Mouse (Mus musculus) hindlimb bud, embryonic 11.5 days (tissue): ENCODE measurements around the gene D1Ertd622e.
"Not testable (repeated sequence)": the region's sequence is repeated elsewhere in the genome, so short reads cannot be mapped to it uniquely, and the experiment has no call there.

Experiments
- DNase-seq: peaks from one replicate; pipeline ENCODE4 v3.0.0-alpha.2; 2012; ENCODE audit warnings: low read depth, low spot score; ENCODE audit errors: extremely low spot score

D1Ertd622e gene

DNA sequence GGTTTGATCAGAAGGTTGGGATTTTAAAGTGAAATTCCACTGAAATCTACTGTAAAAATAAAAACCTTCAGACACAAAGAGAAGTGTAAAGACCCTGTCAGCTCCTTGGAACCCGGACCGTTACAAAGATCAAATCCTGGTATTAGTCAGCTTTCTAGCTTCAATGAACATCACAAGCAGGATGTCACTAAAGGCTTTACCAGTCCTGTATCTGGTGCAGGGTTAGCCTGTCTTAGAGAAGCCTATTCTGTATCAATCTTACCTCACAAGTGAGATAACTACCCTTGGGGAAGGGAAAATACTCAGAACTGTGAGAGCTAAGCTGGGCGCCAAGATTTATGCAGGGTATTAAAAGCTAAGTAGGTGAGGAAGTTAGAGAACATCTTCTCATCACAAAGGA is 77.7 kb downstream of the D1Ertd622e start:
- DNase-seq, result no peak

GRCm38 (mm10) chr1:97583085-97583484 is 78.8 kb downstream of the D1Ertd622e start:
- DNase-seq, result no peak

DNA sequence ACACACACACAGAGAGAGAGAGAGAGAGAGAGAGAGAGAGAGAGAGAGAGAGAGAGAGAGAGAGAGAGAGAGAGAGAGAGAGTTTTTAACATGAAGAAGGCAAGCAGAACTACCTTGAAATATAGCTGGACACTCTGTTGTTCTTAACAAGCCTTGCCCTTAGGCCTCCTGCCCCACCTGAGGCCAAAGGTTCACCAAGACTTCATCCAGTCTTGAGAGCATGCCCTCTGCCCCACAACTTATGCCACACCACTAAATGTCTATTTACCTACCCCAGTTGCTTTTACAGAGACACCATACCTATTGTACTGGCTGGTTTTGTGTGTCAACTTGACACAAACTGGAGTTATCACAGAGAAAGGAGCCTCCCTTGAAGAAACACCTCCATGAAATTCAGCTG is 81.2 kb downstream of the D1Ertd622e start:
- not testable (repeated sequence) for DNase-seq

DNA sequence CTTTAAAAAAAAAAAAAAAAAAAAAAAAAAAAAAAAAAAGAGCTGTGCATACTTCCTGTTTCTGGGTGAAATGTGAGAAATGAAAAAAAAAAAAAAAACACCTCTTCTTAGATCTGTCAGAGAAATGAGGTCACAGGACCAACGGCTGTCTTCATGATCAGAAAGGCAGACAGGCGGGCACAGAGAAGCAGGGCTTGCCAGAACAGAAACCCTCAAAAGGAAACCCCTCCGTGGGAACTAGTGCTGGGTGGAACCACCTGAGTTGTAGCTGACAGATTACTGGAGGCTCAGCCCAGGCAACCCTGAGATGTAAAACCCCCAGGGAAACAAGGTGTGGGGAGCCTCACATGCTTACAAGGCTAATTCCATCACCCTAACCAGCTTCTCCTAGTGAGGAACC is 81.6 kb downstream of the D1Ertd622e start:
- no peak for DNase-seq

GRCm38 (mm10) chr1:97578025-97578417 is 83.9 kb downstream of the D1Ertd622e start:
- no peak for DNase-seq

DNA sequence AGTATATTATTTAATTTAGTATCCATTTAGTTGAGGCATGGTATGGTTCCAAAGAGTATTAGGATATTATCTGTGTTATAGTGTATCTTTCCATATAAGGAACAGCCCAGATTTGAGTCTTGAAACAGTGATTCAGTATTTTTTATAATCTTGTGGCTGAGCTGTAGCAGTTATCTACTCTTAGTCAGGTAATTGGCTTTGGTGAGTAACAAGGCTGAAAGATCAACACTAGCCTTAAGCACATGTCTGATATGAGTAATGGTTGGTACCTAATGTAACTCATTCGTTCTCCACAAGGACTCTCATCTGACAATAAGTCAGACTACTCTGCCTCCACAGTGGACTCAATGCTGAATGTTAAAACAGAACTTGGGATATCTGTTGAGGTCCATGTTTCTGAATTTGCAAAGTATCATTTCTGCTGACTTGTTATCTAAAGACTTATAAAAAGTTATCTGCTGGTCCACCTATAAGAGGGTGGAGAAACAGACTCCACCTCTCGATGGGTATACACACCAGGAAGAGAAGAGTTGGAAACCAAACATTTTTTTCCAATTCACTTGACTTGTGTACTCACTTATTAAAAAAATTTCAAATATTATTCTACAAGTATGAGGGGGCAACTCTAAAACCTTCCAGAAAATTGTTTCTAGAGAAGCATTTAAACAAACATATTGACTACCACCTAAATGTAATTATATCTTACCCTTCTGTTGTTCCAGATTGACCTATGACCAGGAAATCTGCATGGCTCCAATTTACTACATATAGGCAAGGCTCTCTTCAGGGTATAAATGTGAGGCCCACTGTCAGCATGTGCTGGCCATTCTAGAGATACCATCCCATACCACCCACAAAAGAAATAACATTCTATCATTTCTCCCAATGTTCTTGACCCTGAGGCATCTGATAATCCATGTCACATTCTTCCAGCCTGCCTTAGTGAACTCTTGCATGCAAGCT is 84.5 kb downstream of the D1Ertd622e start:
- DNase-seq, result no peak

DNA sequence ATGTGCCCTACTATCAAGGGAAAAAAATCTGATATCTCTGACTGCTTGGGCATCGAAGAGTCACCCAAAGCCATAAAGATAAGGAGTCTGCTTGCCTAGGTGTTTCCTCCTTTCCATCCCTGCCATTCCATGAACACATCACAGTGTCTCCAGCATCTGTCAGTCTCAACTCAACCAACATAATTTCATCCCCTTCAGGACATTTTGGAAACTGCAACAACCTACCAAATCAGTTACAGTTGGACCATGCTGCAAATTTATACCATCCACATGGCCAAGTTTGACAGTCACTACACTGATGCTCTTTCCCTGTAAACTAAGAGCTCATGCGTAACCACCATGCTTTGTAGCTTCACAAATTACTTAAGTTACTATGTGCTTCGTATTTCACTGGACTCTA is 85.3 kb downstream of the D1Ertd622e start:
- DNase-seq, result no peak

DNA sequence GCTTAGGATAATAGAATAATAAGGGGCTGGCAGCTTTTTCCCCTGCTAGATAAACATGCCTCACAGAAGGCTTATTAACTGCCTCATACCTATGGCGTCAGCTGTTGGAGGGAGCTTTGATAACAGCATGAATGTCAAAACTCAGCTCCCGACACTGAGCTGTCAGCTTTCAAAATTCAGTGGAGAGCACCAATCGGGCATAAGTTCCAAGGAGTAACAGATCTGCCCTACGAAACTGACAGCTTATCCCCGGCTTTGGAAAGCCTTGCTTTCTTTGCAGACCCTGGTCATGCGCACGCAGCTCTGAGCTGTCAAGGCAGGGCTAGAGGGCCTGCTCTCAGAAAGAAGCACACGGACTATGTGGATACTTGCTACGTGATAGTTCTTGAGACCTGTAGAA is 91.1 kb downstream of the D1Ertd622e start:
- DNase-seq, result no peak

DNA sequence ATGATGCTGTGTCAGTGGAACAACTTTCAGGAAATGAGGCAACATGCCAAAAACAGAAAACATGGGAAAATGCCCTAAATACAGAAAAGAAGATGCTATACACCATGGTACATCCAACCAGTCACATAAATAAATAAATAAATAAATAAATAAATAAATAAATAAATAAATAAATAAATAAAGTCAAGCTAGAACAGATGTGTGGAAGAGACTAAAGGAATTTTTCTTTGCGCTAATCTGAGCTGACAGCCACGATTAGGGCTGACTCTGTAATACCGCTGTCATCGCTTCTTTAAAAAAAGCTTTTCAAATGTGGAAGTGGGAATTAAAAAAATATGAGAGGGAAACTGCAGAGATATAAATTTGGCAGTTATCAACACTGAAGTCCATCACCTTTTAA is 93.9 kb downstream of the D1Ertd622e start:
- no peak for DNase-seq

DNA sequence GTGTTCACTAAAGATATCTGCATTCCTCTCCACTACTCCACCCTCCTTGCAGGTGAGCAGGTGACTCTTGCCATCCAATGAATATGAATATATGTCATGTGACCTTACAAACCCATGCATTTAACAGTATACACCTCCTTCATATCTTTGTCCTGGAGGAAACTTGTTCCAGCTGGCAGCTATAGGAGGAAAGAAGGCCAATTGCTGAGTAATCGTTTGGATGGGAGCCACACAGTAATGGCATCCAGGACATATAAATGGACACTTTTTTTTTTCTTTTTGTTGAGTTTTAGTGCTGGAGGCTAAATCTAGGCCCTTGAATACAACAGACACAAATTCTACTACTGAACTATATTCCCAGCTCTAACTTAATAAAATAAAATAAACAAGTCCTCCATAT is 97.2 kb downstream of the D1Ertd622e start:
- no peak for DNase-seq

DNA sequence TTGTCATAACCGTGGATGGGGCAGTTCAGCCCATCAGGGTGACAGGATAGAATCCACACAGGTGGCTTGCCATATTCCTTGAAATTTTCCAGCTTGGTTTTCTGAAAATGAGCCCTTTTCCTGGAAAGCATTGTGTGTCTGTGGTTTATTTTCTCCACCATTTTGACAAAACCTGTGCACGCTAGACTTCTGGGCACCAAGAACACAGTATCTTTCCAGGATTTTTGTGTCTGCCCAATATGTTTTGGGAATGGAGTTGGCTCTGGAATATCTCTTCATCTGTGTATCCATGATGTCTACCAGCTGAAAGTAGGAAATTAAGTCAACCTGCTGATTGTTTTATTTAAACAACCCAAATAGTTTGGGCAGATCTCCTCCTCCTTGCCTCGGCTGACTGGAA is 99.0 kb downstream of the D1Ertd622e start:
- DNase-seq, result no peak
